Mouse (Mus musculus) olfactory bulb, adult 2 months (tissue): ENCODE data around the gene Srf.

Experiments used
- CTCF ChIP-seq: fragments of 200-500 bp; IDR thresholded peaks from 2 replicates; pipeline ENCODE4 v1.5.1; 2012; ENCODE audit warnings: low read depth, mild to moderate bottlenecking, low read length, moderate library complexity; ENCODE audit not compliant: insufficient read depth
- POLR2A ChIP-seq: fragments of 200-500 bp; IDR thresholded peaks from 2 replicates; pipeline ENCODE4 v1.6.1; 2012; ENCODE audit warnings: mild to moderate bottlenecking, low read depth, low read length, moderate library complexity; ENCODE audit not compliant: insufficient read depth

- no peak for TF ChIP-seq CTCF
- TF ChIP-seq POLR2A = no peak
Measured at GRCm38 (mm10) chr17:46503847-46504638, 51.9 kb downstream of the Srf start.
